Comparison of ENCODE assay signal across 17 mouse cellular contexts in genomic region chr1:81954507-81954906, GRCm38 (mm10).
"Had no signal": no experiment of that assay in that cellular context is flagged by ENCODE, and none has a peak within 500 bp of the region (broad histone marks: within the 10 kb centered on the region; RNA-seq: fewer than 3 reads in every experiment).

No protein-coding gene starts in this region.

- H3K27ac ChIP-seq: kidney, postnatal 0 days; layer of hippocampus, adult 2 months; left cerebral cortex, adult 2 months; liver, embryonic 13.5 days; midbrain, embryonic 12.5 days; stomach, postnatal 0 days had no signal

- H3K4me3 ChIP-seq: layer of hippocampus, adult 2 months; left cerebral cortex, adult 2 months; liver, embryonic 13.5 days; midbrain, embryonic 12.5 days had no signal

- H3K4me1 ChIP-seq: liver, embryonic 13.5 days had no signal

- H3K27me3 ChIP-seq: liver, embryonic 13.5 days; midbrain, embryonic 12.5 days had no signal

- H3K36me3 ChIP-seq: liver, embryonic 13.5 days; midbrain, embryonic 12.5 days had no signal

- H3K9ac ChIP-seq: liver, embryonic 13.5 days; midbrain, embryonic 12.5 days had no signal

- ATAC-seq: midbrain, embryonic 16.5 days had no signal

- H3K9me3 ChIP-seq: liver, embryonic 13.5 days; midbrain, embryonic 12.5 days had no signal

- H3K4me2 ChIP-seq: liver, embryonic 13.5 days; midbrain, embryonic 12.5 days had no signal

- DNase-seq: kidney, adult 2 months; kidney, postnatal 25 days; layer of hippocampus, adult 9-11 months; liver, embryonic 13.5 days; lung, adult 2 months; lung, postnatal 14 days; lung, postnatal 4 days; right cerebral cortex, postnatal 14 days; right cerebral cortex, postnatal 4 days; thymus, adult 2 months; thymus, postnatal 25 days had no signal
